Mouse (Mus musculus): ENCODE results near the gene Smyd3. TPM values are rescaled to one million over a fixed set of nuclear protein-coding genes. Genes with fewer than 3 reads are reported as not detected.
A peak's percentile ranks its signal among the peaks of the same experiment; 100 is the strongest.

Smyd3 gene
- polyA plus RNA-seq, 1 experiment, result 9.6 TPM

DNA sequence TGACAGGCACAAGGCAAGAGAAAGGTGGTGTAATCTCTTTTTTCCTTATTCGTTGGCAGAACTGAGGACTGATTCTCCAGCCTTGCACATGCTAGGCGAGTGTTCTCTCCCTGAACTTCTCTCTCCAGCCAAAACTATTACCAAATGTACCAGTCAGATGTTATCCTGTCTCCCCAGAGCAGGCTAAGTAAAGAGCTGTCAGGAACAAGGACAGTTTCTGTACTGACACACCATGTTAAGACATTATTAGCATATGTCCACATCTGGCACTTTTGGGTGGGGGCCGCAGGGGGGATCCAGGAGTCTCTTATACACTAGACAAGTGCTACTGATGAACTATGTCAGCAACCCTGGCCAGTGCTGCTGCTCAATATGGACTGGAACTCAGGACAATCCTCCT lies 39.1 kb upstream of the Smyd3 start:
- TF ChIP-seq CTCF (IDR thresholded peaks at IDR 0.05; ENCODE audit: borderline replicate concordance, control insufficient read depth, extremely low read depth, insufficient read depth, low read length, poor library complexity) (no peak), POLR2A (IDR thresholded peaks at IDR 0.05; ENCODE audit: control insufficient read depth, extremely low read depth, insufficient read depth, low read length, poor library complexity) (no peak)
- Histone ChIP-seq H3K4me3 (ENCODE audit: control insufficient read depth, insufficient read depth, low read length) (no peak overlapping the region), H3K27ac (ENCODE audit: control insufficient read depth, insufficient read depth, low read length) (no peak overlapping the region), H3K4me1 (replicated peaks; ENCODE audit: control insufficient read depth, insufficient read depth, low read length) (peaks cover 5% of the 10 kb centered on the region), H3K27me3 (ENCODE audit: control insufficient read depth, insufficient read depth, low read length) (no peaks in the 10 kb centered on the region), H3K36me3 (ENCODE audit: control insufficient read depth, insufficient read depth, low read length) (no peaks in the 10 kb centered on the region)
- 97% methylated on average over 3 of the region's 3 CpGs for WGBS
- no peak for DNase-seq

DNA sequence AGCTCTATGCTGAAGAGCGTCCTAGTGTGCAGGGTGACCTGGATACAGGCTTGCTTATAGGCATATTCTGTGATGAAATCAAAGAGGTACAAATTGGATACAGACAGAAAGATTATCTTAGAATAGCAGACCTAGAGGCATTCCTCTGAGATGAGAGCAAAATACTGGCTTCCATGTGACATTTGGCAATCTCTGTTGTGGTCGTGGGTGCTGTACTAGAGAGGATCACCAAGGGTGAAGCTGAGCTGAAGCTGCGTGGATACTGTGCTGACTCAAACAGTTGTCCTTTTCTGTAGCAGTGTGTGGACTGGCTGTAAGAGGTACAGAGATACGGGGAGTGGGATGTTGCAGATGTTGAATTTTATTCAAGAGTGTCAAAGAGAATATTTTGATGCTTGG lies 36.1 kb upstream of the Smyd3 start:
- peaks cover 7% of the 10 kb centered on the region for H3K4me1 ChIP-seq (replicated peaks; ENCODE audit: control insufficient read depth, insufficient read depth, low read length)
- H3K36me3 ChIP-seq (ENCODE audit: control insufficient read depth, insufficient read depth, low read length), result no peaks in the 10 kb centered on the region
- no peak overlapping the region for H3K27ac ChIP-seq (ENCODE audit: control insufficient read depth, insufficient read depth, low read length)
- DNase-seq, result peak; percentile 11
- H3K4me3 ChIP-seq (ENCODE audit: control insufficient read depth, insufficient read depth, low read length), result no peak overlapping the region
- no peak for TF ChIP-seq POLR2A (IDR thresholded peaks at IDR 0.05; ENCODE audit: control insufficient read depth, extremely low read depth, insufficient read depth, low read length, poor library complexity)
- TF ChIP-seq CTCF (IDR thresholded peaks at IDR 0.05; ENCODE audit: borderline replicate concordance, control insufficient read depth, extremely low read depth, insufficient read depth, low read length, poor library complexity), result no peak
- H3K27me3 ChIP-seq (ENCODE audit: control insufficient read depth, insufficient read depth, low read length), result no peaks in the 10 kb centered on the region
- WGBS, result 48% methylated on average over 4 of the region's 4 CpGs

DNA sequence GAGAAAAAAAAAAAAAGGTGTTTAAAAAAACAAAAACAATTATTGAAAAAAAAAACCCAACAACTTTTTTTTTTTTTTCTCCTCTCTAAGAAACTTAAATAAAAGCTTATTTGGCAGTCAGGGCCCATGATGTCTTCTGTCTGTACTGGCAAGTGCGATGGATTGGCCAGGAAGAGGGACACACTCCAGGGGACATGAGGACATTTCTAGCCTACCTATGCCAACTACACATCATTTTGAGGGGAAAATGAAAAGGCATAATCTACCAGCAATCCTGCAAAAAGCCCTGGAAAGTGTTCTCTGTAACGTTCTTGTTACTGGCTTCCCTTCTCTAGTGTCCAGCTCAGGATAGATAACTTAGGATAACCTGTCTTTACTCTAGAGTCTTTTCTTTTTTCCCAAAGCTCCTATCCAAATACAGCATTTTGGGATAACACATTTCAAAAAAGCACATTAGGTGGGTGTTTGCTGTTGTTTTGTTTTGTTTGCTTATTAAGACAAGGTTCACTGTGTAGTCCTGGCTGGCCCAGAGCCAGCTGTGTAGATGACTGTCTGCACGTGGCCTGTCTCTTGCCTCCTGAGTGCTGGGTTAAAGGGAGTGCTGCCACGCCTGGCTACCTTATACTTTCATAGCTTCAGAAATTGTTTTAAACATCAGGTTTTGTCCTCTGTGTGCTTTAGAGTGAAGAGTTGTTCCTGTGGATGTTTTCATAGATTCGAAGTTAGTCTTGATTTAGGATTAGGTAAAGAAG lies 35.5 kb upstream of the Smyd3 start:
- Histone ChIP-seq H3K4me3 (ENCODE audit: control insufficient read depth, insufficient read depth, low read length) (no peak overlapping the region), H3K36me3 (ENCODE audit: control insufficient read depth, insufficient read depth, low read length) (no peaks in the 10 kb centered on the region), H3K27ac (ENCODE audit: control insufficient read depth, insufficient read depth, low read length) (no peak overlapping the region), H3K27me3 (ENCODE audit: control insufficient read depth, insufficient read depth, low read length) (no peaks in the 10 kb centered on the region), H3K4me1 (replicated peaks; ENCODE audit: control insufficient read depth, insufficient read depth, low read length) (peaks cover 8% of the 10 kb centered on the region)
- no peak for DNase-seq
- 71% methylated on average over 5 of the region's 5 CpGs for WGBS
- TF ChIP-seq CTCF (IDR thresholded peaks at IDR 0.05; ENCODE audit: borderline replicate concordance, control insufficient read depth, extremely low read depth, insufficient read depth, low read length, poor library complexity), result no peak
- TF ChIP-seq POLR2A (IDR thresholded peaks at IDR 0.05; ENCODE audit: control insufficient read depth, extremely low read depth, insufficient read depth, low read length, poor library complexity), result no peak

DNA sequence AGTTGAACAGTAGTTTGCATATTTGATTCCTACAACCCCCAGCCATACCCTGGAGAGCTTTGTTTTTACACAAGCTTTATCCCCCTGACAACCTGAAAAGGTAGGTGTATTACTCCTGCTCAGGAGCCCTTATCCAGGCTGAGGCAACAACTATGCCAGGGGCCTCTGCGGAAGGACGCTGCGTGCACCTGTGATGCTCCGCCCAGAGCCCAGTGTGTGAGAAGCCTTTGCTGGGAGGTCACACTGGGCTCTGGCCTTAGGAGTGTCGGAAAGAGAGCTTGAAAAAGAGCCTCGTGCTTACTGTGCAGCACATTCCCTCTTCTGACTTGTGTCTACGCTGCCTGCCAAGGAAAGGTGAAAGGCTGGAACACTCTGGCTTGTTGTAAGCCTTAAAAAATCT lies 34.9 kb upstream of the Smyd3 start:
- peaks cover 13% of the 10 kb centered on the region for H3K4me1 ChIP-seq (replicated peaks; ENCODE audit: control insufficient read depth, insufficient read depth, low read length)
- WGBS, result 91% methylated on average over 7 of the region's 7 CpGs
- H3K36me3 ChIP-seq (ENCODE audit: control insufficient read depth, insufficient read depth, low read length), result no peaks in the 10 kb centered on the region
- H3K4me3 ChIP-seq (ENCODE audit: control insufficient read depth, insufficient read depth, low read length), result no peak overlapping the region
- TF ChIP-seq POLR2A (IDR thresholded peaks at IDR 0.05; ENCODE audit: control insufficient read depth, extremely low read depth, insufficient read depth, low read length, poor library complexity) (no peak), CTCF (IDR thresholded peaks at IDR 0.05; ENCODE audit: borderline replicate concordance, control insufficient read depth, extremely low read depth, insufficient read depth, low read length, poor library complexity) (no peak)
- DNase-seq, result no peak
- H3K27ac ChIP-seq (ENCODE audit: control insufficient read depth, insufficient read depth, low read length), result no peak overlapping the region
- no peaks in the 10 kb centered on the region for H3K27me3 ChIP-seq (ENCODE audit: control insufficient read depth, insufficient read depth, low read length)

DNA sequence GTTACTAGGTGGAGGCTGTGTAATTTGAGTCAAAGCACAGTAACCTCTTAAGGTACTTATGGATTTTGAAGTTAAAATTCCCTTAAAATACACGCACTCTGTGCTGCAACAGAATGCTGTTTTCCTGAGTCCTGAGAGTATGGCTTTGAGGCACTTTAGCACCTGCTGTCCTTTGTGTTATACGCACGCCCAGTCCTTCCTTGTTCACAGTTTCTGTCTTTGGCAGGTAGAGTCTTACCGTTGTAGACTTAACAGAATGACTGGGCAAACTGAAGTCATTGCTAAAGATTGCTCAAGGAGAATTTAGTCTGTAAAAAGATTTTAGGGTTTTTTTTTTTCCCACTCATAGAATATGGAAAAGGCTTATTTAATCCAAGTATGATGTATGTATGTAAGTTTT lies 34.1 kb upstream of the Smyd3 start:
- DNase-seq, result no peak
- TF ChIP-seq POLR2A (IDR thresholded peaks at IDR 0.05; ENCODE audit: control insufficient read depth, extremely low read depth, insufficient read depth, low read length, poor library complexity) (no peak), CTCF (IDR thresholded peaks at IDR 0.05; ENCODE audit: borderline replicate concordance, control insufficient read depth, extremely low read depth, insufficient read depth, low read length, poor library complexity) (no peak)
- WGBS, result 79% methylated on average over 4 of the region's 4 CpGs
- no peak overlapping the region for H3K4me3 ChIP-seq (ENCODE audit: control insufficient read depth, insufficient read depth, low read length)
- no peaks in the 10 kb centered on the region for H3K27me3 ChIP-seq (ENCODE audit: control insufficient read depth, insufficient read depth, low read length)
- no peaks in the 10 kb centered on the region for H3K36me3 ChIP-seq (ENCODE audit: control insufficient read depth, insufficient read depth, low read length)
- H3K27ac ChIP-seq (ENCODE audit: control insufficient read depth, insufficient read depth, low read length), result no peak overlapping the region
- H3K4me1 ChIP-seq (replicated peaks; ENCODE audit: control insufficient read depth, insufficient read depth, low read length), result peaks cover 13% of the 10 kb centered on the region

DNA sequence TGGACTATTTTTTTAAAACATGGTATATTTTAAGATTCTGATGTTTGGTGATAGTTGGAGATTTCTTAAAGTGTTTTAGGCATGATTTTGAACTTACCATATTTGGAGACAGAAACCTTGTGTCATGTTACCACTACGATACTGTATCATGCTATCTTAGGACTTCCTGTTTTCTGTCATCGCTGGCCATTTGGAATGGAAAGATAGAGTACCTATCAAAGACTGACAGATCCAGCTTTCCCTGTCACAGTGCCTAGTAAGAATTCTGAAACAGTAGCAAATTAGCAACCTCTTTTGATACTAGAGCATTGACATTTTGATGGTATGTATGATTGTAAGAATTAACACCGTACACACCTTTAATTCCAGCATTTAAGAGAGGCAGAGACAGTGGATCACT lies 33.5 kb upstream of the Smyd3 start:
- no peak for DNase-seq
- H3K27ac ChIP-seq (ENCODE audit: control insufficient read depth, insufficient read depth, low read length), result no peak overlapping the region
- TF ChIP-seq CTCF (IDR thresholded peaks at IDR 0.05; ENCODE audit: borderline replicate concordance, control insufficient read depth, extremely low read depth, insufficient read depth, low read length, poor library complexity) (no peak), POLR2A (IDR thresholded peaks at IDR 0.05; ENCODE audit: control insufficient read depth, extremely low read depth, insufficient read depth, low read length, poor library complexity) (no peak)
- H3K27me3 ChIP-seq (ENCODE audit: control insufficient read depth, insufficient read depth, low read length), result no peaks in the 10 kb centered on the region
- H3K36me3 ChIP-seq (ENCODE audit: control insufficient read depth, insufficient read depth, low read length), result no peaks in the 10 kb centered on the region
- H3K4me3 ChIP-seq (ENCODE audit: control insufficient read depth, insufficient read depth, low read length), result no peak overlapping the region
- H3K4me1 ChIP-seq (replicated peaks; ENCODE audit: control insufficient read depth, insufficient read depth, low read length), result peaks cover 13% of the 10 kb centered on the region
- 64% methylated on average over 3 of the region's 3 CpGs for WGBS

All from thymus, adult 2 months (tissue).